Mouse (Mus musculus): ENCODE results near the gene Rab11a.

Gene Rab11a

DNA sequence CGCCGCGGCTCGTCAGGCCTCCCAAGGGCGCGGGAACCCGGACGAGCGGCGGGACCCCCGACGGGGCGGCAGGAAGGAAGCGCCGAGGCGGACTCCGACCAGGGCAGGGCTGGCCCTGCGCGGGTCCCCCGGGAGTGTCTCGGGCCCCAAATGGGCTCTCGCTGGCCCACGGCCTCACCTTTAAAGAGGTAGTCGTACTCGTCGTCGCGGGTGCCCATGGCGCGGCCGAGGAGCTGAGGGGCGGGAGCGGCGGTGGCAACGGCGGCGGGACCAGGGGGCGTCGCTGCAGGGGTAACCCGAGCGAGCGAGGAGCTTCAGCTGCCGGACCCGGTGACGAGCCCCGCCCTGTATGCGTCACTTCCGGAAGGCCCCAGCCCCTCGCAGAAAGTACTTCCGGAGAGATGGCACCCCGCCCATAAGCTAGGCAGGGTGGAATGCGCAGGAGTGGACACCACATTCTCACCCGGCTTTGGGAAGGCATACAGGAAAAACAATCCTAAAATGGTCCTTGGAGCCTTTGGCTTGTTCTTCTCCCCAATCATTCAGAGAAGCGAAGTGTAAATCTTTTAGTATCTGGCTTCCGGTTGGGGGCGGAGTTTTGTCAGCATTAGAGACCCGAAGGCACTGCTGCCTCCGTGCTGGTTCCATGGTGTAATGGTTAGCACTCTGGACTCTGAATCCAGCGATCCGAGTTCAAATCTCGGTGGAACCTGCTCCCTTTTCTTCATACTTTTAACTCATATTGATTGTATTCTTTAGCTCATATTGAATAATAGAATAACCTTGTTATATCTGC, at the start of gene Rab11a:
Gene Rab11a (minus strand): TSS at position 353 of the 796 bp plus-strand sequence.
- peak; percentile 98 for DNase-seq

DNA sequence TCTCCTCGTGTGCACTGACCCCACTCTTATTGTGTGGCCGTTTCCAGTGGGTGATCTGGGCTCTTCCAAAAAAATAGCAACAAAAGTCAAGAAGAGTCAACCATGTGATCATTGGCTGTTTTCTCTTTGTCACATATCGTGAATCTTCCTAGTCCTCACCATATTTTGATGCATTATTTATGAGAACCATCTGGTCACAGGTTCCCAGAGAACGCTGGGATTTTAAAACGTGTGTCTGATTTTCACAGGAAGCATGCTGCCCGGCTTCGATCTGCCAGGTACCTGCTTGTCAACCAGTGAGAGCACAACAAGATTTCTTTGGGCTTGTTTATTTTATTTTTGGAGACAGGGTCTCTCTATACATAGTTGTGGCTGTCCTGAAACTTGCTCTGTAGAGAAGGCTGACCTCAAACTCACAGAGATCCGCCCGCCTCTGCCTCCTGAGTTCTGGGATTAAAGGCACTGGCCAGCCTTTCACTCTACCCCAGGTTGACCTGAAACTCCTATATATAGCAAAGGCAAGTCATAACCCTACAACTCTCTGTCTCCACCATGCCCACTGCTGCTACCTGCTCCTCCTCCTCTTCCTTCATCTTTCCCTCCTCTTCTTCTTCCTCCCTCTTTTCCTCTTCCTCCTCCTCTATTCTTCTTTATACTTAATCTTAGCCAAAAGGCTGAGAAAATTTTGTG, 48.8 kb upstream of the Rab11a start:
- DNase-seq = no peak

GRCm38 (mm10) chr9:64784841-64785240, 47.3 kb upstream of the Rab11a start:
- peak; percentile 84 for DNase-seq

DNA sequence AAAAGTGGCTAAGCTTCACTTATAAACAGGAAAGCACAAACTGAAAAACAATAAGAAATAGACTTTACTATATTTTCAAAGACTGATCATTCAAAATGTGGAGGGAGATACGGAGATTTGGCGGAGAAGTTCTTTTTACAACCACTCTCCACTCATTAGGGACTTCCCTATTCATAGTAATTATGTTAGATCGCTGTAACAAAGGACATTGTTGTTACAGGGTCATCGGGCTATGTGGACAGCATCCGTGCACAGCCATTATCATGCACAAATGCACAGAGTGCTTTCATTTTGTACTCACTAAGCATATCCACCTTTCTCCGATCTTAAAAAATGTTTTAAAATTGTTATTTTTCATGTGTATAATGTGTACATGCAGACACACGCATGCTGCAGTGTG, 46.0 kb upstream of the Rab11a start:
- DNase-seq = no peak

DNA sequence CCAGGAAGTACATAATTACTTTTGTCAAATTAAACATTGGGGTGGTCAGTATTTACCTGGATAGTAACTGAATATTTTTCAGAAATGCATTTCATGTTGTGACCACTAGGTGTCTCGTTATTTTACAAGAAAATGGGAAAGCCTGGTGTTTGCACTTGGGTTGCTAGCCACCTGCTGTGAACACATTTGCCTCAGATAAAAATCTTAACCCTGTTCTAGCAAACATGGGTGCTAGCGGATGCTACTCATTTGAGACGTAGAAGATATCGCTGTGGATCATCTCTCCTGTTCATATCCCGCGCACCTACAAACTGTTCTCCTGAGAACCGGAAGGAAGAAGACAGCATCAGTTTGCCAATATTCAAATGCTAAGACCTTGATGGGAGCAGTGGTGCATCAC, 42.1 kb upstream of the Rab11a start:
- peak; percentile 38 for DNase-seq

GRCm38 (mm10) chr9:64778151-64778550, 40.6 kb upstream of the Rab11a start:
- no peak for DNase-seq

- peak; percentile 54 for DNase-seq
Observed at GRCm38 (mm10) chr9:64777441-64777987, 40.0 kb upstream of the Rab11a start.

GRCm38 (mm10) chr9:64775491-64775890, 37.9 kb upstream of the Rab11a start:
- DNase-seq = no peak

- no peak for DNase-seq
Observed at GRCm38 (mm10) chr9:64774883-64775282, 37.3 kb upstream of the Rab11a start.

GRCm38 (mm10) chr9:64774411-64774811, 36.9 kb upstream of the Rab11a start:
- DNase-seq = peak; percentile 63

GRCm38 (mm10) chr9:64773936-64774335, 36.4 kb upstream of the Rab11a start:
- no peak for DNase-seq

DNA sequence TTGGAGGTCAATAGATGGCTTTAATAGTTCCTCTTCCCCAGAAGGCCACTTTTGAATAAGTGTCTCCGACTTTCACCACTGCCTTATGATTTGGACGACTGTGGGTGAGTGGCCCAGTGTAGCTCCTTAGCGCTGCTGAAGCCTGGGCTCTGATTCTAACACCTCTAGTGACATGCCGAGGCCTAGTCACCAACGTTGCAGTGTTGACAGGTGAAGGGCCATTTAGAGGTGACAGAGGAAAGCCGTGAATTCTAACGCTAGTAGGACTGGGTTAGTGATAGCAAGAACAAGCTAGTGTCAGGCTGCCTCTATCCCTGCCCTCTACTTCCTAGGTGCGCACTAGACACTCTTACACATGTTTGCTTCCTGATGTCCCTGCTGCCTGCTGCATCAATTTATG, 35.7 kb upstream of the Rab11a start:
- DNase-seq = no peak

GRCm38 (mm10) chr9:64771236-64771635, 33.7 kb upstream of the Rab11a start:
- peak; percentile 62 for DNase-seq

DNA sequence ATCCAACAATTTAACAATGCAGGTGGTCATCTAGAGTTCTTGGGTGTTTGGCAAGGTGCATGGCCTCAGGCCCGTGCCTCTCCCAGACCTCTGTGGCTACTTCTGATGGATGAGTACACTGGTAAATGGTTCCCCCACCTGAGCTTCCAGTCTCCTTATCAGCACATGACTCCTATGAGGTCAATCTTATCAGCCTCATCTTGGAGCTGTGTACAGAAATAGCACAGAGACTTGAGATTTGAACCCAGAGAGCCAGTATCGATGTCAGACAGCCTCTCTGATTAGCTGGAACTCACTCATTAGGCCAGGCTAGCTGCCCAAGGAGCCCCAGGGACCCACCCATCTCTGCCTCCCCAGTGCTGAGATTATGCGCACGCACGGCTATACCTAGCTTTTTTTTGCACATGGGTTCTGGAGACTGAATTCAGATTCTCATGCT, 32.9 kb upstream of the Rab11a start:
- no peak for DNase-seq

- DNase-seq = no peak
Observed at GRCm38 (mm10) chr9:64769911-64770310, 32.4 kb upstream of the Rab11a start.

DNA sequence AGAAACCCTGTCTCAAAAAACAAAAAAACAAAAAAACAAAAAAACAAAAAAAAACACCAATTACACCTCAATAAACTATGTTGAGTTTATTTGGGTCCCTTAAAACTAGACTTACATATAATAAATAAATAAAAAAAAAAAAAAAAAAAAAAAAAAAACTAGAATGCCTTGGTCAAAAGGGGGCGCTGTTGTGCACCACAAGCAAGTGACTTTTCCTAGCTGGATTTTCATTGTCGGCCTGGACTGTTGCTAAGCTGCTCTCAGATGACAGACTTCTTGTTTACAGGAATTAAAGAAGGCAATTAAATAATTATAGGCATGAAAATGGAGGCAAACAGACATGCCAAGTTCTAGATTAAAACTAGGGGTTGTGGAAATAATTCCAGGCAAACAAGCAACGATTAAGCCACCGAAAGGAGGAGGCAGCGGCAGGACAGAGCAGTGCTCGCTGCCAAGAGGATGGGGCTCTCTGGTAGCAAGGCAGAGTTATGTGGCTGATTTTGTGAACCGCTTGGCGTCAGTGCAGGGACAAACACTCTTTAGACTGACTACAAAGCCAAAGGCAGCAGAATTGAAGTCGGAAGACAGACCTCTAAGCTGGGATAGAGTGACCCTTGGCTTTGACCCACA, 31.6 kb upstream of the Rab11a start:
- peak; percentile 69 for DNase-seq

- no peak for DNase-seq
Observed at GRCm38 (mm10) chr9:64767796-64768195, 30.2 kb upstream of the Rab11a start.

- DNase-seq = no peak
Observed at GRCm38 (mm10) chr9:64766136-64766535, 28.6 kb upstream of the Rab11a start.

GRCm38 (mm10) chr9:64764824-64765223, 27.3 kb upstream of the Rab11a start:
- no peak for DNase-seq

GRCm38 (mm10) chr9:64758052-64758451, 20.5 kb upstream of the Rab11a start:
- no peak for DNase-seq

DNA sequence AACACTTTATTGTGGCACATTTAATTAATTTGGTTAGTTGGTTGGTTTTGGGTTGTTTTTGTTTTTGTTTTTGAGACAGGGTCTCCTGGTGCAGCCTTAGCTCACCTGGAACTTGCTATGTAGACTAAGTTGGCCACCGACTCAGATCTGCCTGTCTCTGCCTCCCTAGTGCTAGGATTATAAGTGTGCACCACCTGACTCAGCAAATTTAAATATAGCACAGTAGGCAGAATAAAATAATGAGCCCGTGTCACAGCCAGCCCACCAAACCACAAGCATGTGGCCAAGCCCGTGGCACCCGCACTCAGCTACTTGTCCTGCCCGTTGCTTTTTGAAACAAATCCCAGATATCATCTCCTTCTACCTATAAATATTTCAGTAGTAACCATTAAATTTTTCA, 15.0 kb upstream of the Rab11a start:
- no peak for DNase-seq

GRCm38 (mm10) chr9:64749314-64749713, 11.8 kb upstream of the Rab11a start:
- no peak for DNase-seq

DNA sequence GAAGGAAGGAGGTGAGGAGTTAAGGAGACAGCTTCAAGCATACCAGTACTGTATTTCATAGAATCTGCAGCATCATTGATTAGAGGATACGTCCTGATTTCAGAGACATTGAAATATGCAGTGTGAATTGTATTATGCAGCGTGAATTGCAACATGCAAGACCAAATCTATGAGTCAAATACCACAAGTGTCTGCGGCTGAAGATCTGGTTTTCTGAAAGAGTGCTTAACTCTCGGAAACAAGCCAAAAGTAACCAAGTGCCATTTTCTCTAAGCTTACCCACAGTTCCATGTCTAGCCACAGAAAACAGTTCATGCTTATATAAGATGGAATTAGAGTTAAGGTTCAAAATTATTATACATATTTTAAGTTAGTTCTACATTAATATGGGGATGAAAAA, 10.2 kb upstream of the Rab11a start:
- DNase-seq = no peak

GRCm38 (mm10) chr9:64742453-64742852, 4.9 kb upstream of the Rab11a start:
- no peak for DNase-seq
